Mouse (Mus musculus): ENCODE measurements around the gene Cdc42se1. TPM values are rescaled to one million over a fixed set of nuclear protein-coding genes. Genes with fewer than 3 reads are reported as not detected.

Cdc42se1 gene
- total RNA-seq, 2 experiments from 2014 or later: 67.3 to 71.2 TPM

DNA sequence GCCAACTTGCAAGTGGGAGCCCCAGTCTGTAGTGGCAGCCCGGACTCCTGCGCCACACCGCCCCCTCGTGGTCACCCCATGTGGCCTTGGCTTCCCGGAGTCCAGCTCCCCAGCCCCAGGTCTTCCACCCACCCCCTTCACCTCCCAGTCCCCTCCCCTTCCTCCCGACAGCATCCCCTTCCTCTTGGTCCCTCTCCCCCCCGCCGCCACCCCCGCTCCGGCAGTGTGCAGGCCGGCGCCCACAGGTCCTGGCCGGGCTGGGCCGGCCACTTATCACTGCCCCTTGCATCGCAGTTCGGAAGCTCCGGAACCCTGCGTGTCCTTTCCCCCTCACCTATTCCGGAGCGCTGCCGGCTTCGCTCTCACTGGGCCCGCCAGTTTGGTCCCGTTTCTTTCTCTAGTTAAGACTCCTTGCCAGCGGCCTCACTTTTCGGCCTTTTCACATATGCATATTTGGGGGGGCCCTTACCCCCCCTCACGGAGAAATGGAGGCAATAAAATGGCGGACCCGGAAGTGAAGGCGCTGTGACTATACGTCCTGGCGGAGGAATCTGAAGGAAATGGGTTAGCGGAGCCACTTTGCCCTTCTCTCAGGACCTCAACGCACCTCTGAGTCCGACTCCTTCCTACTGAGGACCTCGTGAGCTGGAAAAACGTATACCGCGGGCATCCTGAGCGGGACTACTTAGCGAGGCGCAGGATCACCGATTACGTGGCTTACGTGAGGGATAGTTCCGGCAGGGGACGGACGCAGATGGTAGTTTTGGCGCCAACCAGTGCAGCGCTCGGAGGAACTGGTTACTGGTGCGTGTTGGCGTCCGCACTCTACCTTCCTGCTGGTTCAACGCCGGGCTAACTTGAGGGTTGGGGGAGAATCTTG lies 11.0 kb upstream of the Cdc42se1 start, which contains the start of gene Gabpb2:
Gene Gabpb2 (minus strand): TSS at position 662 of the 880 bp plus-strand sequence.
- intact Hi-C loops (cut with DNase I): loop anchor here (2.0 to 5.0 kb wide), 2 partner anchors 55 to 75 kb away; partner anchors contain the start of genes Sema6c and Tnfaip8l2
- peak; percentile 87 to 92 for DNase-seq (ENCODE audit: low spot score in 2 of 2)

DNA sequence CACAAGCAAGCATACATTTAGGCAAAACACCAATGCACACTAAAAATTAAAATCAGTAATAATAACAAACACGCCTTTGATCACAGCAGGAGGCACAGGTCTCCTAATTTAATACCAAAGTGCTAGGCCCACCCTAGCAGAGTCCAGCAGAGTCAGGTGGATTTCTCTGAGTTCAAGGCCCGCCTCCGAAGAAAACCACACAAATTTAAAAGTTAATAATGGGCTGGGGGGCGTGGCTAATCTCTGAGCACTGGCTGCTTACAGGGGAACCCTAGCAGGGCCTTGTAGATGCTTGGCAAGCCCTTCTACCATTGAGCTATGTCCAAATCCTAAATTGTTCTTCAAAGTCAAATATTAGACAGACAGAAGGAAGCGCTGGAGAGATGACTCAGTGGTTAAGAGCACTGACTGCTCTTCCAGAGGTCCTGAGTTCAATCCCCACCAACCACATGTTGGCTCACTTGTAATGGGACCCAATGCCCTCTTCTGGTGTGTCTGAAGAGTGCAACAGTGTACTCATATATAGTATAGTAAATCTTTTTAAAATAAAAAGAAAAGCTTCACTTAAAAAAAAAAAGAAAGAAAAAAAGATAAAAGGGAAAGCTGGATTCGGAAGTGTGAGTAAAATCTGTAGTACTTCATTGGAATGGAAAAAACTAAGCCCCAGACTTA lies 9.9 kb upstream of the Cdc42se1 start:
- intact Hi-C loops (cut with DNase I): loop anchor here (5.0 kb wide), 1 partner anchor 56 kb away; the partner anchor contains the start of gene Sema6c
- no peak for DNase-seq (ENCODE audit: low spot score in 2 of 2)

DNA sequence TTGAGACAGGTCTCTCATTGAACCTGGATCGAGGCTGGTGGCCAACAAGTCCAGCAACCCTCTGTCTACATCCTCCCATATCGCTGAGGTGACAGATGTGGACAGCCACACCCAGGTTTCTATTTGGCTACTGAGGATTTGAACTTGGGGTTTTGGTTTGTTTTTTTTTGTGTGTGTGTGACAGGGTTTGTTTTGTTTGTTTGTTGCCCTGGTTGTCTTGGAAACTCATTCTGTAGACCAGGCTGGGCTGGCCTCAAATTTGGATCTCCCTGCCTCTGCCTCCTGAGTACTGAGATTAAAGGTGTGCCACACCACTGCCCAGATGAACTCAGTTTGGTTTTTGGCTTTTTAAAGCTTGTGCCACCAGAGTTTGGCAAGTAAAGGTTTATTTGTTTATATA lies 5.5 kb upstream of the Cdc42se1 start:
- DNase-seq (ENCODE audit: low spot score in 2 of 2): no peak
- intact Hi-C loops (cut with DNase I): no loop called here

DNA sequence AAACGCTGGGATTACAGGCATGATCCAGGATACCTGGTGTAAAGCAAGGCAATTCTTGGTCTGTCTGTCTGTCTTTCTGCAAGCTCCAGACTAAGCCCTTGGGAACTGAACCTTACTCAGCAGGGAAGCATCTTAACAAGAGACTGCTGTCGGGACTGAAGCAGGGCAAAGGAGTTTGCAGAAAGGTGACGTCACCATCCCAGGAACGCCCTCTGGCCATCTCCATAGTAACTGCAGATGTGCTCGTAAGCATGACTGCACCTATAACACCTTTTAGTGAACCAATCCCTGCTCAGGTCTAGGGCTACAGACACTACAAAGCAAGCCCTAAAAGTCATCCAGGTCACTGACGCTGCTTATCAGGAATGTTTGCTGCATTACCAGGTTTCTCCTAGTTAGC lies 4.2 kb upstream of the Cdc42se1 start:
- intact Hi-C loops (cut with DNase I): no loop called here
- no peak for DNase-seq (ENCODE audit: low spot score in 2 of 2)

DNA sequence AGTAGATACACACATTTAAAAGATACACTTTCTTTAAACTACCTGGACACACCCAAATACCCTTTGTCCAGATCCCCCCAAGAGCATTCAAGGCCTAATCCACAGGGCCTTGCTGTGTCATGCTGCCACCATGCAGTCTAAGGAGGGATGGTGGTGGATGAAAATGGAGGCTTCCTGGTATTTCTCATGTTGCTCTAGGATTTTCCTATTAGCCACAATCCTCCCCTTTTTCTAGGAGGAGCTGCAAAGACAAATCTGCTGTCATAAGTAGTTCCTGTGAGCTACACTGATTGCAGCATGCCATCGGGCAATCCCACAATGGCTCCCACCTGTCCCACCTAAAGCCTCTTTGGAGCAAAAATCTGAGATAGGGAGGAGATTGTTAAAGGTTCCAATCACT lies 1.3 kb upstream of the Cdc42se1 start:
- intact Hi-C loops (cut with DNase I): loop anchor here (5.0 kb wide), 2 partner anchors 40 to 55 kb away; partner anchors contain the start of genes Mindy1 and Prune1
- DNase-seq (ENCODE audit: low spot score in 2 of 2): peak in 1 of 2 experiments; percentile 53

DNA sequence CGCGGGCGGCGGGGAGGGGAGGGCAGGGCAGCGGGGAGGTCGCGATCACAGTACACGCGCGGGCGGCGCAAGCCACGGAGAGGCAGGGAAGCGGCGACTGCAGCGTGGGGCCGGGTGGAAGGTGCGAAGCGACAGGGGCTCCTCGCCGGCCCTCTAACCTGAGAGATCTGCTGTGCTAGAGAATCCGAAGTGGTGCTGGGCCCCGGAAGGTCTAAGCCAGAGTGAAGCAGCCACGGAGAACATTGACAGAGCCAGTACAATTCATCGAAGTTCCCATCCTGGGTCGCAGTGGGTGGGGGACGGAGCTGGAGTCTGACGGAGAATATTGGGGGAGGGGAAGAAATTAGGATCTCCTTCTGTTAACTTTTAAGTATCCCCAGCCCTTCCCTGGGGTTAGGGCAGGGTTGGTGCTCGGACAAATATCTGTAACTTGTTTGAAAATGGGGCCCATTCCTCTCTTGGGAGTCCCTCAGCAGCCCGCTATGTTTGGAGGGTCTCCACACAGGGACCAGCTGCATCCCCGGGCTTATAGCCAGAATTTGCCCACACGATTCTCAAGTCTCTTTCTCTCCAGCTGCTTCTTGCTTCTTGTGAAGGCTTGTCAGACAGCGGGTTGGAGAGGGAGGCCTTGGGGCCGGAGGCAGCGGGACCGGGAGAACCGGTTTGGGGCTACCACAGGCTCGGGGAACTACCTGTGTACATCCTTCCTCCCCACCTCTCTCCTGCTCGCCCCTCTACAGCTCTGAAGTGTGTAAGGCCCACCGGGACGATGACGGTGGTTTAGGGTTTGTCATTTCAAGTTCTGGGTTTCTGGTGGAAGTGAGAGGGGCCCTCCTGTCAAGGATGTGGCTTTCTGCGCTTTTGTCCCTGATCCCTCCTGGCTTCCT lies 605 bp downstream of the Cdc42se1 start:
- intact Hi-C loops (cut with DNase I): loop anchor here (5.0 kb wide), 2 partner anchors 38 to 53 kb away; partner anchors contain the start of genes Mindy1 and Prune1
- DNase-seq (ENCODE audit: low spot score in 2 of 2): peak; percentile 78 to 90

DNA sequence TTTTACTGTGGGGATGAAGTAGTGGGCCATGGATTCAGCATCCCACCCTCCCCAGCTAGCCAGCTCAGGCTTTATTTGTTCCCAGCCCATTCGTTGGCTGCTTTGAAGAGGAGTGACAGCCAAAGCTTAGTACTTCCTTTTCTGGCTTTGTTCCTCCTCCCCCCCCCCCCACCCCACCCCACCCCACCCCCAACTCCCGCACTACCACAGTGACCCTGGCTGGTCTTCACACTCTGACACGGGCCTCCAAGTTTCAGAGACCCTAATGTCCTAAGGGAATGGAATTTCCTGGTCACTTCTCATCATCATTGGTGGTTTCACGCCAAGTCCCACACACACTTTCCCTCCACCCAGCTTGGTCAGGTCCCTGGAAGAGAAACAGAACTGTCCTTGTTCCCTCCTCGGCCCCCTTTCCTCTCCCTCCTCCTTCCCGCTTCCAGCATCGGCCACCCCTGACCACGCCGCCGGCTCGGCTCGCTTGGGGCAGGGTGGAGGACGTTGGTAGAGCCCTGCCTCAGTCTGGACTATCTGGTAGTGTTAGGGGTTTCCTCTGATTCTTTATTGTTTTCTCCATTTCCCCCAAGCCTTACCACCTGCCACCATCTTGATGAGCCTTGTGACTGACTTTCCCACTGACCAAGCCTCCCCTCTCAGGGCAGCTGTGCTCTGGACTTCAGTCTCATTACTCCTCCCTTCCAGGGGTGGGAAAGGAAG lies 1.4 kb downstream of the Cdc42se1 start:
- intact Hi-C loops (cut with DNase I): loop anchor here (5.0 kb wide), 2 partner anchors 37 to 52 kb away; partner anchors contain the start of genes Mindy1 and Prune1
- DNase-seq (ENCODE audit: low spot score in 2 of 2): peak; percentile 42 to 61

DNA sequence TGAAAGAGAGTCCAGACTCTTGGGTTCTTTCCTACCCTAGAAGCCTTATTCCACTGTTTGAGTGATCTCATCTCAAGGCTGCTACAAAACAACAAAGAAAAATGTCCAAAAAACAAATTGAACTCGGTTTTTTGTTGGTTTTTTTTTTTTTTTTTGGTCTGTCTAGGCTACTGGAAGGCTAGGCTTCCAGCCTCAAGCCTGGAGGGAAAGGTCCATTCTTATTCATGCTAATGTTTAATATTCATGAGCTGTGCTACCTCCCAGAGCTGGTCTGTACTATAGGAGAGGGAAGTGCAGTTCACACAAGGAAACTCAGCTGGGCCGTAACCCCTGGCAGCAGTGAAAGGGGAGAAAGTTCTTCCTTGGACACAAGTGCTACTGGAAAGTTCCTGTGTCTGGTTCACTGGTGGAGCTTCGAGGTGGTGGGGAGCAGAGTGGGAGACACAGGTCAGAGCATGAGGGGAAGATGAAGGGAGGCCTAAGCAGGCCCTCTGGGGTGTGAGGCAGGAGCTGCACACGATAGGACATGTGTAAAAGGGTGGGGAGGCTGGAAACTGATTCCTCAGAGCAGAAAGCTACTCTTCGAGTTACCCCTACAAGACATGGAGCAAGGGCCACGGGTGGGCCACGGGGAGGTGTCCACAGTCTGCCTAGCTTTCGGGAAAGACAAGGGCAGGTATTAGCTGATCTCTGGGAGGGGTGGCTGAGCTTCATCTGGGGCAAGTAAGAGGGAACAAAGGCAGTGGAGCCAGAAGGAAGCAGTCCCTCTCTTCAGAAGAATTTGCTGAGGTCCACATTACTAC lies 2.2 kb downstream of the Cdc42se1 start:
- intact Hi-C loops (cut with DNase I): no loop called here
- no peak for DNase-seq (ENCODE audit: low spot score in 2 of 2)

DNA sequence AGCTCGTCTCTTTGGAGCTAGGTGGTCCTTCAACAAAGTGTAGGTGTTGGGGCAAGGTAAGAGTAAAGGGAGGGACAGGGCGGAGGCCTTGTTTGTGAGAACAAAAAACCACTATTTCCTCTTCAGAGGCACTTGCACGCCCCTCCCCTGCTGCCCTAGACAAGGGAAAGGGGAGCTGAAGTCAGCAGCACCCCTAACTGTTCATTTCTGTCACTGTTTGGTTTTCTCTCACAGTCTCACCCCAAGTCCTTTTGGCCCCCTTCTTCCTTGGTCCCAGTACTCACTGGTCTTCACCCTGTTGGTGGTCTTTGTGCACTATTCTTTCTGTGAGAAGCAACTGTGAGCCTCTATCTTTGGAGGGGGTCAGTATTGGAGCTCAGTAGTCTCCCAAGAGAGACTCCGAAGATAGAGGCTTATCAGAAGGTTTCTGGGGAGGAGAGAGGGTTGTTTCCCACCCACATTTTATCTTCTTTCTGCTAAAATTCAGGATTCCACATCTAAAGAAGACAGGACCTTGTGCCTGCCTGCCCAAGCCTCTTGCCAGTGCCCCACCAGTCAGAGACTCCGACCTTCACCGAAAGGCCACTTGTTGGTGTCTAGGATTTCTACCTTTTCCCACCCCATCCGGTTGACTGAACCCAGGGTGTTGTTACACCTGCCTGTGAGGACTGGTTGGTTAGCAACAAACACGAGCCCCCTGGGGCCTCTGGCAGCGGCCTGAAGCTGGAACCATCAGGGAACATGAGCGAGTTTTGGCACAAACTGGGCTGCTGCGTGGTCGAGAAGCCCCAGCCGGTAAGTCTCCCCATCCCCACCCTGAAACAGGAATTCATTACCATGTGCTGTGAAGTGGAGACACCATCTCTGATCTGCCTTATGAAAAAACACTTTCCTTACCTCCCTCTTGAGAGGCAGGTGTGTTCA lies 3.0 kb downstream of the Cdc42se1 start, which contains the start of gene Mllt11:
Gene Mllt11 (minus strand): TSS at position 874 of the 924 bp plus-strand sequence.
- intact Hi-C loops (cut with DNase I): no loop called here
- no peak for DNase-seq (ENCODE audit: low spot score in 2 of 2)

DNA sequence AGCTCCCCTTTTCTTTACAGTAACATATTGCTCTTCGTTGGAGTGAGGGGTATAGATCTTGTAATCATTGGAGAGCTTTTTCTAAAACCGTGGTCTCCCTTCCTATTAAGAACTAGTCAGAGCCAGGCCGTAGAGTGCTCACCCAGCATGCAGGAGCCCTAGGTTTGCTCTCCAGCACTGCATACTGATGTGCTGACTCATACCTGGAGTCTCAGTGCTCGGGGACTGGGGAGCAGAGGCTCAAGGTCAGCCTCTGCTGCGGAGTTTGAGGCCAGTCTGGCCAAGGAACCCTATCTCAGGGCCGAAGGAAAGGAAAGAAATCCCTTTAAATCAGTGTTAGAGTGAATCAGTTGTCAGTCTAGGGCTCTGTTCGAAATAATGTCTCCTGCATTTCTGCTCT lies 4.2 kb downstream of the Cdc42se1 start:
- intact Hi-C loops (cut with DNase I): no loop called here
- DNase-seq (ENCODE audit: low spot score in 2 of 2): no peak

DNA sequence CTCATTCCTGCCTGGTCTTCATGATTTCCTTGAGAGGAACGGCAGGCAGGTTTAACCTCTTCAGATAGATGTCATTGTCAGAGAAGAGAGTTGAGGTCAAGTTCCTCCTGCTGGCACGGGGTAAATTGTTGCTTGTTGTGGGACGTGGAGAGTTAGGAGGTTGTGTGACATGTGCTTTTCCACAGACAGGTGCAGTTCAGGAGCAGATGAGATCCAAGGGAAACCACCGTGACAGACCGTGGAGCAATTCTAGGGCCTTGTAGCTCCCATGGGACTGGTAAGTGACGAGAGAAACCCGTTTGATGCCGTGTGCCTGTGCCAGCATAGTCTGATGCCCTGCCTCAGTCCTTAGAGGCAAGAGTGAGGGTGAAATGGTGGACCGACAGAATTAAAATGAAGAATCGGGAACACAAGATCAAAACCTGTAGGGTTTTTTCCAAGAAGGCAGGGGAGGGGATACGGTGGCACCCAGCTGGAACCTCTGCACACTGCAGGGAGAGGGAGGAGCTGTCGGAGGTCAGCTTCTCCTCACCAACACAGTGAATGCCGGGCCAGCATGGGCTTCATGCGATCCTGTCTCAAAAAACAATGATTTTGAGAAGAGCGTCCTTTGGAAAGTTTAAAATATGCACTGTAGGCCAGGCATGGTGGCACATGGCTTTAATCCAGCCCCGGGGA lies 4.9 kb downstream of the Cdc42se1 start:
- intact Hi-C loops (cut with DNase I): no loop called here
- no peak for DNase-seq (ENCODE audit: low spot score in 2 of 2)

DNA sequence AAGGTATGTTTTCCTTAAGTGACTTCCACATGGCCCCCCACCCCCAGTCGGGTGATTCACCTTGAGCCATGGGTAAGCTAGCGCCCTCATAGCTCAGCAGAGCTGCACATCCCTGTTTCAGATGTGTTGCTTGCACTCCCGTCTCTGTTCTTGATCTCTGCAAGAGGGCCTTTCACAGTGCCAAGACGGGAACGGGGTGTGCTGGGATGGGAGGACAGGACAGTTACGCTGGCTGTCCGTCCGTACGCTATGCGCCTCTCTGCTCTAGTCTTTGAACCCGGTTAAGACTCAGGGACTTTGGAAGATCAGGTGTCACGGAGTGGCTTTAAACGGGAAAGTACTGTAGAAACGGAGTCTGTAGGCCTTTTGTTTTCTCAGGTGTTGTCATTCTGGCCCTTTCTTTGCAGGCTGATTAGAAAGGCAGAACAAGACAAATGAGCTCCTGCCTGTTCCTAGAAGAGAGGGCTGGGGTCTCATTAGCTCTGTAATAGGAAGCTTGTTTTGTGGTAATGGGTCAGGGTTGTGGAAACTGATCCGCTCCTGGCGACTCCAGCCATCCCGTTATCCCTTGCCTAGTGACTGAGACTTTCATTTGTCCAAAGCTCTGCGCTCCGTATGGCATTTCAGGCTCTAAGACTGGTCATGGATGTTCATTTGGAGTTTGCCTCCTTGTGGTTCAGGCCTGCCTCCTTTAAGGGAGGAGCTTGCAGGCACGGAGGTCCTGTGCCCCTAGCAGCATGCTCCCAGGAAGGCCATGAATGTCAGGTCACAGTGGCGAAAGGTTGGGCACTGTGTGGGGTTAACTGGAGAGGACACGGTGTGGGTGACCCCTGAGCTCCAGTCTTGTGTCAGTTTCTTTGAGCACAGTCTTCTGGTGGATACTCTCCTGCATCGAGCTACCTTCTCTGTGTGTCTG lies 7.1 kb downstream of the Cdc42se1 start:
- intact Hi-C loops (cut with DNase I): no loop called here

DNA sequence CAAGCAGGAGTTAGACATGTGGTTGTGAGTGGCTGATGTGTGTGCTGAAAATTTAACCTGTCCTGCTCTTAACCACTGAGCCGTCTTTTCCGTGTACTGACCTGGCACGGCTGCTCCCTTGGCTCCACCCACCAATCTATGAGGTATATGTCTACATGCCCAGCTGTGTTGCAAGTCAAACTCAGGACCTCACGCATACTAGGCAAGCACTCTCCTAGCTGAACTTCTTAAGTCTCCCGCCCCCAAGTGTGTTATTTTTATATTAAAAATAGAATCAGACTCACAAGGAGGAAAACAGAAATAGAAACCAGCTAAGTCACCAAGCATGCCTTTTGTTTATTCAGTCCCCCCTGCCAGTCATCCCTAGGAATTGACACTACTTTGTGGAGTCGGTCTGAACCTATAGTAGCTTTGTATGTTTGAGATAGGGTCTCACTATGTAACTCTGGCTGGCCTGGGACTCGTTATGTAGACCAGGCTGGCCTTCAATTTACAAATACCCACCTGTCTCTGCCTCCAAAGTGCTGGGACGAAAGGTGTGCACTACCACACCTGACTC lies 9.1 kb downstream of the Cdc42se1 start:
- intact Hi-C loops (cut with DNase I): no loop called here
- DNase-seq (ENCODE audit: low spot score in 2 of 2): peak in 1 of 2 experiments; percentile 61

More for the DNA sequence above, 7.1 kb downstream of the Cdc42se1 start:
- no peak for DNase-seq (ENCODE audit: low spot score in 2 of 2)

DNA sequence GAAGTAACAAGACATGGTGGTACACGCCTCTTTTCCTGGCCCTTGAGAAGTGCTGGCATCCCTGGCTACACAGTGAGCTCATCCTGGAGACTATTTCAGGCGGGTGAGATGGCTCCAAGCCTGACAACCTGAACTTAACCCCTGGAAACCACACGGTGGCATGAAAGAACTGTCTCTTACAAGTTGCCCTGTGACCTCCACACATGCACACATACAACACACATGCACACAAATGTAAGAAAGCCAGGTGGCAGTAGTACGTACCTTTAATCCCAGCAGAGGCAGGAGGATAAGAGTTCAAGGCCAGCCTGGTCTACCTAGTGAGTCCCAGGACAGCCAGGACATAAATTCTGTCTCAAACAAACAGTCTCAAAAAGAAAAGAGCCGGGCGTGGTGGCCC lies 10.5 kb downstream of the Cdc42se1 start:
- DNase-seq (ENCODE audit: low spot score in 2 of 2): no peak
- intact Hi-C loops (cut with DNase I): no loop called here

DNA sequence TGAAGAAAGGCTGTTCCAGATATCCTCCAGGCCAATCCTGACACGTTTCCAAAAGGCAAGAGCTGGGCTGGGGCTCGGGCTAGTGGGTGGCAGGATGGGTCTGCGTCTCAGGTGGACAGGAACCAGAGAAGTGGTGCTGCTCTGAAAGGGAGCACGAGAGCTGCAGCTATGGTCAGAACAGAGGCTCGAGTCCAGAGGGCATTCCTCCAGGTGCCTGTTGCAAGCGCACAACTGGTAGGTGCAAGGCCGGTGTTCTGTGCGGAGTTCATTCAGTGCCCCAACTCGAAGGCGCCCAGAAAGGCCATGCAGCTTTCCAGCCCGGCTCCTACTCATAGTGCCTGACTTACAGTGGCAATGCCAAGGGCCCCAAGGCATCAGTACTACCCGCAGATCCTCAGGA lies 11.4 kb downstream of the Cdc42se1 start:
- intact Hi-C loops (cut with DNase I): no loop called here
- DNase-seq (ENCODE audit: low spot score in 2 of 2): no peak
